Comparison of ENCODE assay signal across 10 mouse cellular contexts in genomic region chr15:92640212-92641082, GRCm38 (mm10).
DNase-seq lines count a peak whose midpoint lies in the region; ATAC-seq and TF ChIP-seq lines count a peak whose summit lies in the region.
"Had no signal": no experiment of that assay in that cellular context is flagged by ENCODE, and none has a peak within 500 bp of the region (broad histone marks: within the 10 kb centered on the region; RNA-seq: fewer than 3 reads in every experiment).

No protein-coding gene starts in this region.

- 0 out of 2 replicates have a peak, but pooled peaks have one; percentile 22 for ATAC-seq in kidney, embryonic 15.5 days (replicated peaks; ENCODE audit: low FRiP score)
- peak; percentile 48; the same call in 1 of the 2 replicates for ATAC-seq in forebrain, postnatal 0 days
- ATAC-seq in monocyte, adult 5-6 weeks (replicated peaks; ENCODE audit: insufficient number of reproducible peaks, low FRiP score, low TSS enrichment, poor library complexity, severe bottlenecking), result no peak

- TF ChIP-seq CTCF in forebrain, postnatal 0 days (IDR thresholded peaks at IDR 0.05; ENCODE audit: low read depth), result no peak

- no peak overlapping the region for H3K9ac ChIP-seq in kidney, embryonic 15.5 days
- no peak overlapping the region for H3K9ac ChIP-seq in forebrain, postnatal 0 days
- H3K9ac ChIP-seq: limb, embryonic 15.5 days had no signal

- no peak overlapping the region for H3K4me3 ChIP-seq in kidney, embryonic 15.5 days (replicated peaks)
- H3K4me3 ChIP-seq in forebrain, postnatal 0 days (ENCODE audit: low read depth, low read length), result no peak overlapping the region
- H3K4me3 ChIP-seq: limb, embryonic 15.5 days had no signal

- no peaks in the 10 kb centered on the region for H3K27me3 ChIP-seq in kidney, embryonic 15.5 days
- no peaks in the 10 kb centered on the region for H3K27me3 ChIP-seq in forebrain, postnatal 0 days (ENCODE audit: insufficient read depth, low read length)
- H3K27me3 ChIP-seq: limb, embryonic 15.5 days had no signal

- no peak for DNase-seq in kidney, adult 9 months
- peak; percentile 43 for DNase-seq in brain, adult 2 months (ENCODE audit: low read depth, low spot score)
- peak; percentile 54 for DNase-seq in forebrain, postnatal 0 days
- peak; percentile 21 for DNase-seq in layer of hippocampus, adult 9-11 months
- no peak for DNase-seq in cerebellum, adult 11 months
- DNase-seq in ovary, postnatal 14 days (ENCODE audit: low spot score), result no peak
- DNase-seq: thymus, postnatal 36 days had no signal

- H3K36me3 ChIP-seq in kidney, embryonic 15.5 days, result no peaks in the 10 kb centered on the region
- no peaks in the 10 kb centered on the region for H3K36me3 ChIP-seq in forebrain, postnatal 0 days (ENCODE audit: insufficient read depth)
- H3K36me3 ChIP-seq: limb, embryonic 15.5 days had no signal

- peaks cover 8% of the 10 kb centered on the region for H3K4me1 ChIP-seq in kidney, embryonic 15.5 days
- H3K4me1 ChIP-seq in forebrain, postnatal 0 days (ENCODE audit: insufficient read depth), result peaks cover 11% of the 10 kb centered on the region; the same call in 1 of the 2 replicates
- H3K4me1 ChIP-seq: limb, embryonic 15.5 days had no signal

- H3K9me3 ChIP-seq in kidney, embryonic 15.5 days (replicated peaks), result no peaks in the 10 kb centered on the region
- no peaks in the 10 kb centered on the region for H3K9me3 ChIP-seq in forebrain, postnatal 0 days (ENCODE audit: low read length)
- H3K9me3 ChIP-seq: limb, embryonic 15.5 days had no signal

- no peak overlapping the region for H3K4me2 ChIP-seq in kidney, embryonic 15.5 days
- peak overlapping the region; percentile 29 for H3K4me2 ChIP-seq in forebrain, postnatal 0 days (ENCODE audit: low read depth)
- H3K4me2 ChIP-seq: limb, embryonic 15.5 days had no signal

- WGBS in kidney, embryonic 15.5 days, result 42% methylated on average over 18 of the region's 18 CpGs
- 22% methylated on average over 18 of the region's 18 CpGs for WGBS in forebrain, postnatal 0 days

- H3K27ac ChIP-seq in kidney, embryonic 15.5 days, result no peak overlapping the region
- H3K27ac ChIP-seq in forebrain, postnatal 0 days (ENCODE audit: low read depth, low read length), result no peak overlapping the region
- H3K27ac ChIP-seq: limb, embryonic 15.5 days had no signal

Comparison
In these comparisons a context has a peak if more than half of its experiments do, and no peak if none do; other contexts are left out.
1. DNase-seq: peak in brain, adult 2 months (single experiment), forebrain, postnatal 0 days (single experiment) and layer of hippocampus, adult 9-11 months (single experiment); none in kidney, adult 9 months (single experiment), cerebellum, adult 11 months (single experiment) and ovary, postnatal 14 days (single experiment).